Mouse (Mus musculus): ENCODE measurements around the gene Srp9. TPM values are rescaled to one million over a fixed set of nuclear protein-coding genes. Genes with fewer than 3 reads are reported as not detected.

The Srp9 gene
- polyA plus RNA-seq, 1 experiment from 2014 or later, result 139 TPM

Other genes starting within 250 kb of the Srp9 start
- gene Enah, start 104.7 kb upstream of the Srp9 start, polyA plus RNA-seq (2014; fragmentation: Nextera tagmentation; extraction: Ambion mirVana), result 31.3 and 37.7 TPM in 2 replicates
- gene Vmn1r1, start 39.7 kb downstream of the Srp9 start, polyA plus RNA-seq (2014; fragmentation: Nextera tagmentation; extraction: Ambion mirVana), result not detected in 2 replicates
- 102 and 115 TPM in 2 replicates for gene Degs1, start 158.1 kb downstream of the Srp9 start, polyA plus RNA-seq (2014; fragmentation: Nextera tagmentation; extraction: Ambion mirVana)
- 35.8 and 40.2 TPM in 2 replicates for gene Fbxo28, start 216.9 kb downstream of the Srp9 start, polyA plus RNA-seq (2014; fragmentation: Nextera tagmentation; extraction: Ambion mirVana)

Measured in hindbrain, embryonic 14.5 days (tissue).